Mouse (Mus musculus) layer of hippocampus, postnatal 25 days (tissue): ENCODE data around the gene Vmn1r177. TPM values are rescaled to one million over a fixed set of nuclear protein-coding genes. Genes with fewer than 3 reads are reported as not detected.
"Not testable (repeated sequence)": the region's sequence is repeated elsewhere in the genome, so short reads cannot be mapped to it uniquely, and the experiment has no call there.

Source experiments
- DNase-seq, 2 experiments: peaks; one replicate each; pipeline ENCODE4 v3.0.0; 2022; ENCODE audit warnings: mixed read lengths in 2 of 2, low spot score in 1 of 2; ENCODE audit errors: extremely low spot score in 1 of 2
- total RNA-seq, 2 experiments: library from RNA; stranded (reverse); gene quantifications; 2 replicates each; pipeline ENCODE4 v1.2.3; 2021

Vmn1r177 gene
- not detected for total RNA-seq

DNA sequence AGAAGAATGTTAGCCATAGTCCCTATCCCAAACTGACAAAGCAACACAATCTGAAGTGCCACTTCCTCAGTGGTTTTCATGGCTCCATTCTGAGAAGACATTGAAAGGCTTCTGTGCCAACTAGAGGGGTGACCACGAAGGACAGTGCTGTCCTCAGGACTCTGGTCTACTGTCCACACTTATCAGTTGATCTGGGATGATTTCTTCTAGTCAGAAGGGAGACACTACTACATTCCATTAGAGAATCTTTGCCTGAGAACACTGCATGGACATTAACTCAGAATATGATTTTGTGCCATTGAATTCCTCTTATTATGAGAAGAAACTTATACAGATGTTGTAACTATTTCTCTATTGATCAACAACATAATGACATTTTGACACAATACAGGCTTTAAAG, at the start of gene Vmn1r177:
Vmn1r177 (minus strand) TSS at position 101 of the 400 bp plus-strand sequence.
- DNase-seq, result not testable (repeated sequence)

DNA sequence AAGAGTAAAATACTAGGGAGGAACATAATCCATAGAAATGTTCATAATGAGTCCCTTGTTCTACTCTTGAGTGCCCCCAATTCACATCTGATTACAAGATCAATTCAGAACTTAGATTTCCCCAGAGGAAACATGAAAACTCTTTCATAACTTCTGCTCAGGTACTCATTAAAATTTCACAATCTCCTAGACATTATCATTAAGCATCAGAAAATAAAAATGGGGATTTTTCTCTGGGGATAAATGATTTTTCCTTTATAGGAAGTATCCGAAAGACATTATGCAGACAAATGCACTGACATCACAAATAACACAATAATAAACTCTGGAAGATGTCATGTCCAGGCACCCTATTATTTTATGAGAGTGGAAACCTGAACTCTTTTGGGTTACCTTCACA, 25.5 kb upstream of the Vmn1r177 start, which contains the start of gene Vmn1r178:
Vmn1r178 (plus strand) TSS at position 301 of the 400 bp plus-strand sequence.
- no peak for DNase-seq

DNA sequence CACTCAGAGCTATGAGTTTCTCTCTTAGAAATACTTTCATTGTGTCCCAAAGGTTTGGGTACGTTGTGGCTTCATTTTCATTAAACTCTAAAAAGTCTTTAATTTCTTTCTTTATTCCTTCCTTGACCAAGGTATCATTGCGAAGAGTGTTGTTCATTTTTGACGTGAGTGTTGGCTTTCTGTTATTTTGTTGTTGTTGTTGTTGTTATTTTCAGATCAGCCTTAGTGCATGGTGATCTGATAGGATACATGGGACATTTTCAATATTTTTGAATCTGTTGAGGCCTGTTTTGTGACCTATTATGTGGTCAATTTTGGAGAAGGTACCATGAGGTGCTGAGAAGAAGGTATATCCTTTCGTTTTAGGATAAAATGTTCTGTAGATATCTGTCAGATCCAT, 10.7 kb upstream of the Vmn1r177 start:
- DNase-seq, result not testable (repeated sequence)

DNA sequence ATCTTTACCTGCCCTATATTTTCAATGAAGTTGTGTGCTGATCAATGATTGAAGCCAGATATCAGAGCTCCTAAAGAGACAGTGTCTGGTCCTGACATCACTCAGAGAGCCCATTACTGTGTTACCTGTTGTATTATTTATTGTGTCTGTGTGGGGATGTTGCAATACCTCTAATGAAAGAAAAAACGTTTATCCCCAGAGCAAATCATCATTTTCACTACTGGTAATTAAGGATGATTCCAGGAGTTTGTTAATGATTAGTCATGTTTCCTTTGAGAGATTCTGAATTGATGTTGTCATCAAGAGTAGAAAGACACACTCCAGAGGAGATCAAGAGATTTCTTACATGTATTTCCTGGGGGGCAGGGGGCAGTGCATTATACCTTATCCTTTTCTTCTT, 29.0 kb downstream of the Vmn1r177 start, which contains the start of gene Vmn1r176:
Vmn1r176 (minus strand) TSS at position 101 of the 400 bp plus-strand sequence.
- DNase-seq, result not testable (repeated sequence)

Other genes with a start within 250 kb of the Vmn1r177 start
- gene Vmn1r171, start 235.7 kb downstream of the Vmn1r177 start, total RNA-seq, result not detected
- not detected for gene Vmn1r172, start 208.1 kb downstream of the Vmn1r177 start, total RNA-seq
- gene Vmn1r173, start 165.7 kb downstream of the Vmn1r177 start, total RNA-seq, result not detected
- not detected for gene Vmn1r174, start 114.2 kb downstream of the Vmn1r177 start, total RNA-seq
- not detected for gene Vmn1r175, start 55.8 kb downstream of the Vmn1r177 start, total RNA-seq
- gene Vmn1r176, start 29.1 kb downstream of the Vmn1r177 start, total RNA-seq, result not detected
- gene Vmn1r178, start 25.6 kb upstream of the Vmn1r177 start, total RNA-seq, result not detected
- gene Vmn1r179, start 60.5 kb upstream of the Vmn1r177 start, total RNA-seq, result not detected
- not detected for gene Vmn1r180, start 84.2 kb upstream of the Vmn1r177 start, total RNA-seq
- not detected for gene Vmn1r181, start 108.2 kb upstream of the Vmn1r177 start, total RNA-seq
- gene V1rd19, start 135.2 kb upstream of the Vmn1r177 start, total RNA-seq, result not detected
- not detected for gene Vmn1r183, start 186.8 kb upstream of the Vmn1r177 start, total RNA-seq
- gene Zfp180, start 215.5 kb upstream of the Vmn1r177 start, total RNA-seq, result 10 to 100 TPM; 37.5 to 37.8 TPM
- 10 to 100 TPM in 1 of 2 experiments, 1 to 10 TPM in 1; 7.9 to 11.1 TPM for gene Zfp112, start 245.9 kb upstream of the Vmn1r177 start, total RNA-seq